Mouse (Mus musculus): Measurements from ENCODE around the gene Csrnp1.

DNA sequence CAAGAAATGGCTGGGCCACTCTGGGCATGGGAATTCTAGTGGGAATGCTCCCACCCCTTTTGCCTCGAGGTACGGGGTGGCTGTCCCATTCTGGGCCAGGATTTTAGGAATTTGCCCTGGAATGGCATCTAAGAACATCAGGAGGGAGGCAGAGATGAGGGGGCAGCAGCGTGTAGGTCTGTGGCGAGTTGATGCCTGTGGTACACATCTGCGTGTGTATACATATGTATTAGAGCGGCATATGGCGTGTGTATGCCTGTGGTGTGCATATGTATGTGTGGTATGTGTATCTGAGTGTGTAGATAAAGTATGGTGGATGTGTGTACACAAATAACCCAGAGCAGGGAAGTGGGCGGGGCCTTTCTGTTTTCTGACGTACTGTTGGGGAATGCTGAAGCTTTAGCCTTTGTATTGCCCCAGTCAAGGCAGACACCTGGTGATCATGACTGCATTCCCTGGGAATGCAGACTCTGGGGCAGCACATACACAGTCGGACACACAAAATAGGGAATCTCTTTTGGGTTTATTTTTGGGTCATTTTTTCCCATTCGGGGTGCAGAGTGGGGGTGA lies 28.9 kb upstream of the Csrnp1 start:
- TF ChIP-seq TAL1 (IDR thresholded peaks at IDR 0.05; ENCODE audit: low read length): no peak
- no peak for TF ChIP-seq GATA1 (IDR thresholded peaks at IDR 0.05; ENCODE audit: low read length)

Data from erythroblast, embryonic 14.5 days (primary cell).